In the genomic region with DNA sequence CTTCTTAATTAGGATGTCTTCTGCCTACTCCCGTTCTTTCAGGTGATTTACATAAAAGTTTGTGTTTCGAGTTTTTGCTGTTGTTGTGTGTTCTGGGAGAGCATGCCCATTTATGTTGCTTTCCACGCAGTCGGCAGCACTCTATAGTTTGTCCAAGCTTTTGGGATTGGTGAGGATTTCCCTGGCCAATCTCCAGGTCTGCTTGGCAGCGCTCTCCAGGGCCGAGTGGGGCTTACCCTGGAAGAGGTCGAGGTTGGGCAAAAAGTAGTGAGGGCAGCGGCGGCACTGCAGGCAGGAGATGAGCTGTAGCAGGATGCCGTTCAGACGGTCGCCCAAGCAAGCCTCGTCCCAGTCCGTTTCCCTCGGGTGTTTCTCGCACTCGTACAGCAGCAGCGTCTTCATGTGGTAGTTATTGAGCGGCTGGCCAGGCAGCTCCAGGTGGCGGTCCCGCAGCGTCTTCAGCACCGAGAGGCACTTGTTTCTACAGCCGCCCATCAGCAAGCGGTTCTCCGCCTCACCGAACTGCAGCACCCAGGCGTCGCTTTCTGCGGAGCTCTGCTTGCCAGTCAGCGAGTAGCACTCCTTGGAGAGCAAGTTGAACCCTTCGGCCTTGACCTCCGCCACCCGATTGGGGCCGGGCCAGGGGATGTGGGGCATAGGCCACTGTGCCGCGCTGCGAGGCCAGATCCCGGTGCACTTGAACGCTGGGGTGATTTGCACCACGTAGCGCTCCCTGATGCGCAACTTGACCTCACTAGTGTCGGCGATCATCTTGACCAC, we compare ENCODE assay signal across 8 mouse cellular contexts. TPM values are rescaled to one million over a fixed set of nuclear protein-coding genes. Genes with fewer than 3 reads are reported as not detected.
A peak's percentile ranks its signal among the peaks of the same experiment; 100 is the strongest.
DNase-seq lines count a peak whose midpoint lies in the region; ATAC-seq and TF ChIP-seq lines count a peak whose summit lies in the region.

No protein-coding gene starts in this region.

- H3K27ac ChIP-seq in intestine, embryonic 16.5 days (ENCODE audit: low read length): peak overlapping the region; percentile 97
- peak overlapping the region; percentile 99 for H3K27ac ChIP-seq in limb, embryonic 14.5 days (replicated peaks; ENCODE audit: low read depth, low read length)
- peak overlapping the region; percentile 96 for H3K27ac ChIP-seq in midbrain, embryonic 14.5 days (replicated peaks; ENCODE audit: low read depth, low read length)

- 0 out of 2 replicates have a peak, but pooled peaks cover 3% of the 10 kb centered on the region for H3K4me1 ChIP-seq in intestine, embryonic 16.5 days (ENCODE audit: control insufficient read depth, insufficient read depth, low read length)
- peaks cover 17% of the 10 kb centered on the region for H3K4me1 ChIP-seq in limb, embryonic 14.5 days (ENCODE audit: control insufficient read depth, insufficient read depth, low read length)
- peaks cover 14% of the 10 kb centered on the region for H3K4me1 ChIP-seq in midbrain, embryonic 14.5 days (ENCODE audit: control insufficient read depth, insufficient read depth, low read length)

- 0 out of 2 replicates have a peak, but pooled peaks have one; percentile 18 for TF ChIP-seq POLR2A in limb, embryonic 14.5 days (IDR thresholded peaks at IDR 0.05; ENCODE audit: borderline replicate concordance, extremely low read depth, insufficient read depth, insufficient read length)

- H3K27me3 ChIP-seq in intestine, embryonic 16.5 days (replicated peaks; ENCODE audit: control insufficient read depth, insufficient read depth, low read length): no peaks in the 10 kb centered on the region
- no peaks in the 10 kb centered on the region for H3K27me3 ChIP-seq in limb, embryonic 14.5 days (ENCODE audit: control insufficient read depth, insufficient read depth, low read length)
- 0 out of 2 replicates have a peak, but pooled peaks cover 5% of the 10 kb centered on the region for H3K27me3 ChIP-seq in midbrain, embryonic 14.5 days (ENCODE audit: control insufficient read depth, insufficient read depth, low read length)

- DNase-seq in layer of hippocampus, adult 18-20 months (ENCODE audit: low spot score in 2 of 2): peak; percentile 19 to 46
- DNase-seq in layer of hippocampus, adult 9-10 months (ENCODE audit: low spot score): no peak
- DNase-seq in embryo, embryonic 10.5 days (ENCODE audit: low spot score): peak; percentile 68
- peak; percentile 91 for DNase-seq in heart, adult 11 months
- DNase-seq in limb, embryonic 14.5 days (ENCODE audit: low spot score): no peak
- peak; percentile 74 for DNase-seq in midbrain, embryonic 14.5 days
- peak; percentile 19 to 73 for DNase-seq in spleen, postnatal 4 days (ENCODE audit: low spot score in 2 of 2)

- H3K9ac ChIP-seq in intestine, embryonic 16.5 days (ENCODE audit: low read depth, low read length): peak overlapping the region; percentile 86
- peak overlapping the region; percentile 98 for H3K9ac ChIP-seq in limb, embryonic 14.5 days (ENCODE audit: low read depth, low read length, severe bottlenecking)
- H3K9ac ChIP-seq in midbrain, embryonic 14.5 days (replicated peaks; ENCODE audit: low read length): peak overlapping the region; percentile 90

- WGBS in intestine, embryonic 16.5 days: 1% methylated on average over 45 of the region's 45 CpGs
- under 1% methylated on average over 42 of the region's 45 CpGs for WGBS in limb, embryonic 14.5 days
- WGBS in midbrain, embryonic 14.5 days: under 1% methylated on average over 45 of the region's 45 CpGs

- H3K9me3 ChIP-seq in intestine, embryonic 16.5 days (ENCODE audit: control insufficient read depth, low read length): no peaks in the 10 kb centered on the region
- H3K9me3 ChIP-seq in limb, embryonic 14.5 days (ENCODE audit: control insufficient read depth, low read length): no peaks in the 10 kb centered on the region
- no peaks in the 10 kb centered on the region for H3K9me3 ChIP-seq in midbrain, embryonic 14.5 days (ENCODE audit: control insufficient read depth, low read length)

- ATAC-seq in intestine, embryonic 16.5 days: no peak
- ATAC-seq in limb, embryonic 14.5 days (ENCODE audit: low FRiP score, low read depth): no peak
- ATAC-seq in midbrain, embryonic 14.5 days (ENCODE audit: low FRiP score, low TSS enrichment): 0 out of 2 replicates have a peak, but pooled peaks have one; percentile 27

- H3K4me2 ChIP-seq in intestine, embryonic 16.5 days (ENCODE audit: low read depth, low read length): peak overlapping the region; percentile 43
- H3K4me2 ChIP-seq in limb, embryonic 14.5 days (replicated peaks; ENCODE audit: low read depth, low read length, severe bottlenecking): peak overlapping the region; percentile 68
- peak overlapping the region; percentile 70 for H3K4me2 ChIP-seq in midbrain, embryonic 14.5 days (ENCODE audit: low read length)

- H3K36me3 ChIP-seq in intestine, embryonic 16.5 days (ENCODE audit: control insufficient read depth, insufficient read depth, low read length): no peaks in the 10 kb centered on the region
- peaks cover 2% of the 10 kb centered on the region; the same call in 1 of the 2 replicates for H3K36me3 ChIP-seq in limb, embryonic 14.5 days (ENCODE audit: control insufficient read depth, insufficient read depth, low read length)
- H3K36me3 ChIP-seq in midbrain, embryonic 14.5 days (ENCODE audit: control insufficient read depth, insufficient read depth, low read length): no peaks in the 10 kb centered on the region

- H3K4me3 ChIP-seq in intestine, embryonic 16.5 days (ENCODE audit: low read length): peak overlapping the region; percentile 59
- peak overlapping the region; percentile 71 for H3K4me3 ChIP-seq in limb, embryonic 14.5 days (replicated peaks; ENCODE audit: low read length)
- H3K4me3 ChIP-seq in midbrain, embryonic 14.5 days (replicated peaks; ENCODE audit: low read depth, low read length): peak overlapping the region; percentile 64

RNA-seq across cellular contexts. Expression of a gene that starts 1.8 kb away (rescaled TPM):
- under 1 TPM; 0.22 to 0.30 TPM for total RNA-seq in layer of hippocampus, adult 18-20 months (2021)
- polyA plus RNA-seq in intestine, embryonic 16.5 days (2015; fragmentation: Nextera tagmentation; extraction: Ambion mirVana): 96.7 and 107 TPM in 2 replicates
- 38.6 and 48.4 TPM in 2 replicates for polyA plus RNA-seq in limb, embryonic 14.5 days (2012; rRNA removed)
- 31.8 and 43.7 TPM in 2 replicates for polyA plus RNA-seq in limb, embryonic 14.5 days (2014; fragmentation: Nextera tagmentation; extraction: Ambion mirVana)
- polyA plus RNA-seq in midbrain, embryonic 14.5 days (2014; fragmentation: Nextera tagmentation; extraction: Ambion mirVana): 88.5 and 106 TPM in 2 replicates

Comparison
In these comparisons a context has a peak if more than half of its experiments do, and no peak if none do; other contexts are left out.
1. DNase-seq: peak in layer of hippocampus, adult 18-20 months (2 of 2), embryo, embryonic 10.5 days (single experiment), heart, adult 11 months (single experiment), midbrain, embryonic 14.5 days (single experiment) and spleen, postnatal 4 days (2 of 2); none in layer of hippocampus, adult 9-10 months (single experiment) and limb, embryonic 14.5 days (single experiment).
2. Peak in every context shown above with its lines, with median percentiles within 50 percentile points of each other: H3K27ac ChIP-seq, H3K4me2 ChIP-seq, H3K4me3 ChIP-seq and H3K9ac ChIP-seq.